Comparison of ENCODE assay signal across 9 mouse cellular contexts in the genomic region with DNA sequence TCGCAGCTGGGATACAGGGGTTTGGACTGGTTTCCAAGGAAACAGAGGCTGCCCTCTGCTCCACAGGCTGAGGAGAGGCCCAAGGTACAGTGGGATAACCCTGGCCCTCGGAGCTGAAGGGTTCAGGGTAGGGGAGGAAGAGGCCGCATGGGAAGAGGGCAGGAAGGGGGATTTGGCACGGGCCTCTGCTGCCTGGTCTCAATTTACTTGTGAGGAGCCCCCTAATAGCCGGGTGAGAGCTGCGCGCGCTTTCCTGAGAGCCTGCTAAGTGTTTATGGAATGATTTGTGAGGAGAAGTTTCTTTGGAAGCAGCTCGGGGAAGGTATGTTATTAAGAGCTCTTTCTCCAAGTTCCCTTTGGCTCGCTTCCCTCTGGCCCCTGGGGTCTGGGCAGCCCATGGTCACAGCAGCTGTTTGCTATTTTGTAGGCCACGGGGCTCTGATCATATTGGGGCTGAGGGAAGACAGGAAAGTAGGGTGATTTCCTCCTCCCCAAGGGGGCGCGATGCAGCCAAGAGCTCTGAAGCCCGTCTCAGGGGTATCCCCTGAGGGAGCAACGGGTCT. TPM values are rescaled to one million over a fixed set of nuclear protein-coding genes. Genes with fewer than 3 reads are reported as not detected.
A peak's percentile ranks its signal among the peaks of the same experiment; 100 is the strongest.
DNase-seq lines count a peak whose midpoint lies in the region; ATAC-seq lines count a peak whose summit lies in the region.
"Had no signal": no experiment of that assay in that cellular context is flagged by ENCODE, and none has a peak within 500 bp of the region (broad histone marks: within the 10 kb centered on the region; RNA-seq: fewer than 3 reads in every experiment).

No protein-coding gene starts in this region.

- intact Hi-C loops in heart, postnatal 10 days (cut with DNase I): no loop called here

- ATAC-seq in embryonic facial prominence, embryonic 13.5 days (ENCODE audit: insufficient number of reproducible peaks, insufficient read depth, low FRiP score, low TSS enrichment, low read depth): 0 out of 2 replicates have a peak, but pooled peaks have one; percentile 11

- no peaks in the 10 kb centered on the region for H3K9me3 ChIP-seq in embryonic facial prominence, embryonic 13.5 days
- H3K9me3 ChIP-seq: megakaryocyte, embryonic 14.5 days had no signal

- peaks cover 45% of the 10 kb centered on the region for H3K4me1 ChIP-seq in embryonic facial prominence, embryonic 13.5 days

- no peaks in the 10 kb centered on the region for H3K36me3 ChIP-seq in embryonic facial prominence, embryonic 13.5 days

- H3K4me2 ChIP-seq in embryonic facial prominence, embryonic 13.5 days: peak overlapping the region; percentile 33

- peak overlapping the region; percentile 88 for H3K27ac ChIP-seq in embryonic facial prominence, embryonic 13.5 days

- peak overlapping the region; percentile 41 for H3K9ac ChIP-seq in embryonic facial prominence, embryonic 13.5 days

- no peaks in the 10 kb centered on the region for H3K27me3 ChIP-seq in embryonic facial prominence, embryonic 13.5 days

- H3K4me3 ChIP-seq in embryonic facial prominence, embryonic 13.5 days: no peak overlapping the region
- H3K4me3 ChIP-seq: megakaryocyte, embryonic 14.5 days had no signal

- 28% methylated on average over 15 of the region's 15 CpGs for WGBS in embryonic facial prominence, embryonic 13.5 days

- peak; percentile 52 for DNase-seq in embryo, embryonic 11 days
- no peak for DNase-seq in embryo, embryonic 9.5 days (ENCODE audit: extremely low spot score)
- peak; percentile 38 to 47 for DNase-seq in heart, postnatal 10 days
- DNase-seq in lung, postnatal 14 days: peak; percentile 23
- DNase-seq in testis, postnatal 14 days (ENCODE audit: low spot score): no peak
- DNase-seq in spleen, postnatal 10 days (ENCODE audit: low spot score in 2 of 2): no peak
- DNase-seq in layer of hippocampus, adult 11-12 months (ENCODE audit: low spot score): no peak

RNA-seq across cellular contexts. Expression of gene Wnt11, which starts 50.5 kb away (rescaled TPM):
- polyA plus RNA-seq in embryonic facial prominence, embryonic 13.5 days (2015; fragmentation: Nextera tagmentation; extraction: Ambion mirVana): 10.8 and 12.4 TPM in 2 replicates
- 1 to 10 TPM; 2.5 to 2.6 TPM for total RNA-seq in heart, postnatal 10 days (2021)

Comparison
In these comparisons a context has a peak if more than half of its experiments do, and no peak if none do; other contexts are left out.
1. DNase-seq: peak in embryo, embryonic 11 days (single experiment), heart, postnatal 10 days (2 of 2) and lung, postnatal 14 days (single experiment); none in embryo, embryonic 9.5 days (single experiment), testis, postnatal 14 days (single experiment), spleen, postnatal 10 days (0 of 2) and layer of hippocampus, adult 11-12 months (single experiment).